Mouse (Mus musculus) embryo, embryonic 11.5 days (tissue): ENCODE results near the gene Smg5.
"Not testable (repeated sequence)": the region's sequence is repeated elsewhere in the genome, so short reads cannot be mapped to it uniquely, and the experiment has no call there.

Experiments used
- DNase-seq: peaks from one replicate; pipeline ENCODE4 v3.0.0-alpha.2; 2012; ENCODE audit warnings: low read depth, low spot score

The Smg5 gene

DNA sequence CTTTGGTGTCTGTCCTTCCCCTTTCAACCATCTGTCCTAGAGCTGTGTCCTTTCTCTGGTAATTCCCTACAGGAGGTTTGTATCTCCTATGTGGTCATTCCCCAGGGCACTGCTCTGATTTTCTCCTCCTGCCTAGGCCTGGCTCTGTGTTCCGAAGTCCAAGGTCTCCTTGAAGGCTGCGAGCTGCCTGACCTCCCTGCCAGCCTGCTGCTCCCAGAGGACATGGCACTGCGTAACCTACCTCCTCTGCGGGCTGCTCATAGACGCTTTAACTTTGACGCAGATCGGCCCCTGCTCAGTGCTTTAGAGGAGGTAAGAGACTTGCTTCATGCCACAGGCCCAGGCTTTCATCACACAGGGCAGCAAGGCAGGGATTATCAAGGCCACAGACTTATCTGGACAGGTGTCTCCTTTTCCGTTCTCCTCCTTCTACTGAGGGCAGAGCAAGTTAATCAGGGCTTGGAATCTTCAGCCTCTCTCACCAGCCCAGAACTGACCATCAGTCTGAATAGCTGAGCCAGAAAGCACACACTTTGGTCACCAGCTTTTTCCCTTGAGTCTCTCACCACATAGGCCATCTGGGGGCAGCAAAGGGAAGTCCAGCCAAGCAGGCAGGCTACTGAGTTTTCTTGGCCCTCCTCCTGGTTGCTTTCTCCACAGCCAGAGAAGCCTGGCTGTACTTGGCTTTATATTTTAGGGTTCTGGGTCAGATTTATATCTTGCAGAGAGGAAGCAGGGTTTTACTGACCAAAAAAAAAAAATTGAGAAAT lies 18.5 kb downstream of the Smg5 start:
- DNase-seq: no peak

DNA sequence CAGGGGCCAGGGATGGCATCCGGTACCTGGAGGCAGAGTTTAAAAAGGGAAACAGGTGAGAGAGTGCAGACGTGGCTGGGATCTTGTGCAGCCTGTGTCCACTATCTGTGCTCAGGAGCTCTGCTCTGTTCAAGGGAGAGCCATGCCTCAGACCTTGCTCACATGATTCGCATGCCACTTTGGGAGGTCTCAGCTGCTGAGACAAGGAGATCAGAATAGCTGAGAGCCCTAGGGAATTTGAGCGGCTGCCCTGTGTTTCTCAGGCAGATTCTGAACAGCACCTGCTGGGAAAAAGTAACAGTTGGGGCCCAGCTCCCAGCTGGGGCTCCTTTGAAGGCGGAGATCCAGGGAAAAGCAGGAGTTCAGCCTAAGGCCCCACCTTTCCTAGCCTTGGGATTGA lies 23.5 kb downstream of the Smg5 start:
- no peak for DNase-seq

DNA sequence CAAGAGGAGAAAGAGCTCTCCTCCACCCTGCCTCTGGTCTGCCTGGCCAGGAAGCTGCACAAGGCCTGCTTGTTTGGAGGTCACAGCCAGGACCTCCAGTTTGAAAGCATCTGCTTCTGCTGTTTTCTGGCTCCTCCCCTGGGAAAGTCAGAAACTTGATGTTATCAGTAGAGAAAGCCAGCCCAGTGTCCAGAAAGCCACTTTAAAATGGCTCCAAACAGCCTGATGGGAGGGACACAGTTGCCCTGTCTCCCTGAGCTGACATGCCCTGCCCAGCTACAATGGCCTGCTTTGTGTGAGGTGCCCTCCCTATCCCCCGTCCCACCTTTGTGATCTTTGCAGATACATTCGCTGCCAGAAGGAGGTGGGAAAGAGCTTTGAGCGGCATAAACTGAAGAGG lies 23.9 kb downstream of the Smg5 start:
- no peak for DNase-seq

DNA sequence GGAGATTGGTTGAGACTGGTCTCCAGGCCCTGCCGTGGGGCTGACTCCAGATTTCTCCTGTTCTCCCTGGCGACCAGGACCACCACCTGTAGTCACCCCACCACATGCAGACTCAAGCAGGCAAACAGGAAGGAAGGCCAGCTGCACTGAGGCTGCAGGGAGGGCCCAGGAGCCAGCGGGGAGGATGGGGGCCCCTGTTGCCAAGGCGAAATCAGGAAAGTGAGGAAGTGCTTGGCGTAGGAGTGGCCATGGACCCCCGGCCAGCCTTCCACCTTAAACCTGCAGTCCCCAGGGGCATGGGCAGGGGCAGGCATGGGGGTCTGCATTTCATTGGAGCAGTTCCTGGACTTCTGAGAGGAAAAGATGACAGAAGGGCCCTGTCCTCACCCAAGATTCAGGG lies 25.0 kb downstream of the Smg5 start:
- no peak for DNase-seq

GRCm38 (mm10) chr3:88361612-88362313 lies 25.7 kb downstream of the Smg5 start:
- no peak for DNase-seq

GRCm38 (mm10) chr3:88363700-88364099 lies 27.6 kb downstream of the Smg5 start:
- no peak for DNase-seq

- no peak for DNase-seq
Measured at GRCm38 (mm10) chr3:88364337-88364736, 28.3 kb downstream of the Smg5 start, which contains the start of gene Paqr6. Gene Paqr6, plus strand, starts transcription at chr3:88364584.

- no peak for DNase-seq
Measured at GRCm38 (mm10) chr3:88365705-88366361, 29.8 kb downstream of the Smg5 start.

DNA sequence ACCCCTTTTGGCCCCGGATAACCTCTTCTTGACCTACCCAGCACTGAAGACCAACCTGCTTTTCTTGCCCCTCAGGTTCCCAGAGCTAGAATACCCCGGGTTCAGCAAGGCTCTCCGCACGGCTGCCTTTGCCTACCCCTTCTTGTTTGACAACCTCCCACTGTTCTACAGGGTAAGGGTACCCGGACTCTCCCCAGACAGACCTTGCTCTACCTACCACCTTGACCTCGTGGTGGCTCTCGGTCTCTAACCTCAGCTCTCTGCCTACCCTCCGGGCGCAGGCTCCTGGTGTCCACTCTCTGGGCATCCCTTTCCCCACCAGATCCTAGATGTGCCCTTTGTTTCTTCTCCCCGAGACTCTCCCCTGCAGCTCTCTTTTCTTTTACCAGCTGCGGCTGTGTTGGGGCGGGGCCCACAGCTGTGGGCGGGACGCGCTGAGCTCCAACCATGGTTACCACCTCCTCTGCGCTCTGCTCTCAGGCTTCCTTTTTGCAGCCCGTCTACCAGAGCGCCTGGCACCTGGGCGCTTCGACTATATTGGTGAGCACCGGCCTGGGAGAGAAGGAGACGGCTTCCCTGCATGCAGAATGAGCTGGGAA lies 30.9 kb downstream of the Smg5 start:
- not testable (repeated sequence) for DNase-seq

GRCm38 (mm10) chr3:88367517-88367916 lies 31.5 kb downstream of the Smg5 start:
- DNase-seq: not testable (repeated sequence)

- DNase-seq: not testable (repeated sequence)
Measured at GRCm38 (mm10) chr3:88368511-88368910, 32.5 kb downstream of the Smg5 start.

- not testable (repeated sequence) for DNase-seq
Measured at GRCm38 (mm10) chr3:88372643-88373042, 36.6 kb downstream of the Smg5 start, which contains the start of gene Bglap3. Gene Bglap3, minus strand, starts transcription at chr3:88372743.

- DNase-seq: peak; percentile 35
Measured at GRCm38 (mm10) chr3:88375750-88376626, 39.9 kb downstream of the Smg5 start.

- not testable (repeated sequence) for DNase-seq
Measured at GRCm38 (mm10) chr3:88376644-88377043, 40.6 kb downstream of the Smg5 start.

DNA sequence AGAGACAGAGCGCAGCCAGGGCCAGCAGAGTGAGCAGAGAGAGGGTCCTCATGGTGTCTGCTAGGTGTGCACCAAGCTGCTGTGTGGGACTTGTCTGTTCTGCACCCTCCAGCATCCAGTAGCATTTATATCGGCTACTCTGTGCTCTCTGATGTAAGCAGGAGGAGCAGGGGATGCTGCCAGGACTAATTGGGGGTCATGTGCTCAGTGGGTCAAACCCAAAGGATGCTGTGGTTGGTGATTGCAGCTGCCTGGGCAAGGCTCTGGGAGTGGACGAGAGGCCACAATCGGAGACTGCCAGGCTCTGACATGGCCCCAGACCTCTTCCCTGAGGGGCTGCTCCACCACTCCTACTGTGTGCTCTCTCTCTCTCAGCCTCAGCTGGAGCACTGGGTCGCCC lies 42.5 kb downstream of the Smg5 start, which contains the start of gene Bglap2:
Gene Bglap2 (minus strand): TSS at position 101 of the 400 bp plus-strand sequence.
- not testable (repeated sequence) for DNase-seq

DNA sequence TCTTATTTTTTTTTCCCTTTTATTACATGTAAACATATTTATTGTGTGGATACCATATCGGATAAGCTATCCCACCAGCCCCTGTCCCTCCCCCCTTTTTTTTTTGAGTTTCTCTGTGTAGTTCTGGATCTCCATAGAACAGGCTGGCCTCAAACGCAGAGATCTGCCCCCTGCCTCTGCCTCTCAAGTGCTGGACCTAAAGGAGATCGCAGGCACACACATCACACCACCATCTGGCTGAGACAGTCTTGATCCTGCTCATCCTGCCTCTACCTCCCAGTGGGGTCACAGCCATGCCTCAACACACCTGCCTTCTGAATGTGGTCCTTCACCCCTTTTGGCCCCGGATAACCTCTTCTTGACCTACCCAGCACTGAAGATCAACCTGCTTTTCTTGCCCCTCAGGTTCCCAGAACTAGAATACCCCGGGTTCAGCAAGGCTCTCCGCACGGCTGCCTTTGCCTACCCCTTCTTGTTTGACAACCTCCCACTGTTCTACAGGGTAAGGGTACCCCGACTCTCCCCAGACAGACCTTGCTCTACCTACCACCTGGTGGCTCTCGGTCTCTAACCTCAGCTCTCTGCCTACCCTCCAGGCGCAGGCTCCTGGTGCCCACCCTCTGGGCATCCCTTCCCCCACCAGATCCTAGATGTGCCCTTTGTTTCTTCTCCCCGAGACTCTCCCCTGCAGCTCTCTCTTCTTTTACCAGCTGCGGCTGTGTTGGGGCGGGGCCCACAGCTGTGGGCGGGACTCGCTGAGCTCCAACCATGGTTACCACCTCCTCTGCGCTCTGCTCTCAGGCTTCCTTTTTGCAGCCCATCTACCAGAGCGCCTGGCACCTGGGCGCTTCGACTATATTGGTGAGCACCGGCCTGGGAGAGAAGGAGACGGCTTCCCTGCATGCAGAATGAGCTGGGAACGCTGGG lies 45.6 kb downstream of the Smg5 start:
- DNase-seq: not testable (repeated sequence)

DNA sequence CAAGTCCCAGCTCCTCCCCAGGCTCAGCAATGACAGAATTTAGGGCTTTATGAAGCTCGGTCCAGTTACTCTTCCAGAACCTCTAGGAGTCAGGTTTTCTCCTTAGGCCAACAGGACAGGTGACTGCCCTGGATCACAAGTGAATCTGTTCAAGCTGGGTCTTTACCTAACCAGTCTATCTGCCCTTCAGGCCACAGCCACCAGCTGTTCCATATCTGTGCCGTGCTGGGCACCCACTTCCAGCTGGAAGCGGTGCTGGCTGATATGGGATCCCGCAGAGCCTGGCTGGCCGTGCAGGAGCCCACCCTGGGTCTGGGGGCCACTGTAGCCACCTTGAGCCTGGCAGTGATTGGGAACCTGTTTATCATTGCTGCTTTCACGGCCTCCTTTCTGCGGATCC lies 46.3 kb downstream of the Smg5 start:
- DNase-seq: not testable (repeated sequence)

DNA sequence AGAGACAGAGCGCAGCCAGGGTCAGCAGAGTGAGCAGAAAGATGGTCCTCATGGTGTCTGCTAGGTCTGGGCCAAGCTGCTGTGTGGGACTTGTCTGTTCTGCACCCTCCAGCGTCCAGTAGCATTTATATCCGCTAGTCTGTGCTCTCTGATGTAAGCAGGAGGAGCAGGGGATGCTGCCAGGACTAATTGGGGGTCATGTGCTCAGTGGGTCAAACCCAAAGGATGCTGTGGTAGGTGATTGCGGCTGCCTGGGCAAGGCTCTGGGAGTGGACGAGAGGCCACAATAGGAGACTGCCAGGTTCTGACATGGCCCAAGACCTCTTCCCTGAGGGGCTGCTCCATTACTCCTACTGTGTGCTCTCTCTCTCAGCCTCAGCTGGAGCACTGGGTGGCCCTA lies 48.3 kb downstream of the Smg5 start, which contains the start of gene Bglap:
Gene Bglap (minus strand): TSS at position 101 of the 400 bp plus-strand sequence.
- DNase-seq: no peak

DNA sequence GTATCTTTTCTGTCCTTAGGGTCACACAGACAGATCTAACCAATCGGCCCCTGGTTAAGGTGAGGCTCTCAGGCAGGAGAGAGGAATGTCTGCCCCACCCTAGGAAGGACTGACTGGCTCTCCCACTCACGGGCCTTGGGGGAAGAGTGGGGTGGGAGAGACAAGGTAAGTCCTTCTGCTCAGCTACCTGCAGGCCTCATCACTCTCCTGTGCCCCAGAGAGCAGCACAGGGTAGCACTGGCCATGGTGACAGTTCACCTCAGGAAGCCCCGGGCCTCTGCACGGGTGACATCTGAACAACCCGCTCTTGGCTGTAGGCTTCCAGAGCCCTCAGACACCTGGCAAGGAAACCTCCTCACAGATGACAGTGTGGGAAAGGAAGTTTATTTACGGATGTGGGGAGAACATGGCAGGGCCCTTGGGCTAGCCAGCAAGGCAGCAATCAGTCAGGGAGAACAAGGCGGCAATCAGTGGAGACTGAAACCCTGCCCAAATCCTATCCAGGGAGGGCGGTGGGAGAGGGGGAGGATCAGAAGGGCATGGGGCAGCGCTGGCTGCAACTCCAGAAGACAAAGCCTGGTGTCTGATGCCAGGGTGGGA lies 57.8 kb downstream of the Smg5 start:
- no peak for DNase-seq
